Mouse (Mus musculus) limb, embryonic 12.5 days (tissue): Measurements from ENCODE around the gene Psmc3. TPM values are rescaled to one million over a fixed set of nuclear protein-coding genes. Genes with fewer than 3 reads are reported as not detected.
"Not testable (repeated sequence)": the region's sequence is repeated elsewhere in the genome, so short reads cannot be mapped to it uniquely, and the experiment has no call there.

Experiments used
- ATAC-seq: fragments of 200-750 bp; cut with Nextera tagmentation; 2 replicates; pipeline ENCODE4 v1.8.0; 2017; ENCODE audit warnings: low read depth, moderate TSS enrichment; ENCODE audit not compliant: insufficient number of reproducible peaks, insufficient read depth, low FRiP score, low TSS enrichment
- H3K27ac ChIP-seq: fragments of 300-500 bp; sonication (generic); 2 replicates; pipeline ENCODE4 v1.5.1; 2016; ENCODE audit warnings: mild to moderate bottlenecking, moderate library complexity
- H3K27me3 ChIP-seq: fragments of 300-500 bp; sonication (generic); 2 replicates; pipeline ENCODE4 v1.6.1; 2016; ENCODE audit warnings: mild to moderate bottlenecking, moderate library complexity
- H3K36me3 ChIP-seq: fragments of 300-500 bp; sonication (generic); 2 replicates; pipeline ENCODE4 v1.6.1; 2016; ENCODE audit warnings: mild to moderate bottlenecking, moderate library complexity
- H3K4me1 ChIP-seq: fragments of 300-500 bp; sonication (generic); replicated peaks from 2 replicates; pipeline ENCODE4 v1.6.1; 2016
- H3K4me2 ChIP-seq: fragments of 300-500 bp; sonication (generic); 2 replicates; pipeline ENCODE4 v1.6.1; 2016; ENCODE audit warnings: mild to moderate bottlenecking, moderate library complexity
- H3K4me3 ChIP-seq: fragments of 300-500 bp; sonication (generic); replicated peaks from 2 replicates; pipeline ENCODE4 v1.5.1; 2016; ENCODE audit warnings: mild to moderate bottlenecking
- H3K9ac ChIP-seq: fragments of 300-500 bp; sonication (generic); replicated peaks from 2 replicates; pipeline ENCODE4 v1.6.1; 2016; ENCODE audit warnings: mild to moderate bottlenecking, moderate library complexity
- H3K9me3 ChIP-seq: fragments of 300-500 bp; sonication (generic); 2 replicates; pipeline ENCODE4 v1.6.1; 2016; ENCODE audit warnings: mild to moderate bottlenecking, moderate library complexity
- WGBS: fragments of 180-500 bp; shearing (Covaris S2); methylation state at CpG from one replicate; pipeline ENCODE4 v1.1.7; 2016; 5-methylcytosine and 5-hydroxymethylcytosine counted together
- polyA plus RNA-seq: library from polyadenylated mRNA; unstranded; fragments of >200 nt; fragmentation: Nextera tagmentation; extraction: Ambion mirVana; gene quantifications from 2 replicates; pipeline ENCODE4 v1.2.1, GENCODE M21; 2016

The Psmc3 gene
- polyA plus RNA-seq: 350 and 352 TPM in 2 replicates

DNA sequence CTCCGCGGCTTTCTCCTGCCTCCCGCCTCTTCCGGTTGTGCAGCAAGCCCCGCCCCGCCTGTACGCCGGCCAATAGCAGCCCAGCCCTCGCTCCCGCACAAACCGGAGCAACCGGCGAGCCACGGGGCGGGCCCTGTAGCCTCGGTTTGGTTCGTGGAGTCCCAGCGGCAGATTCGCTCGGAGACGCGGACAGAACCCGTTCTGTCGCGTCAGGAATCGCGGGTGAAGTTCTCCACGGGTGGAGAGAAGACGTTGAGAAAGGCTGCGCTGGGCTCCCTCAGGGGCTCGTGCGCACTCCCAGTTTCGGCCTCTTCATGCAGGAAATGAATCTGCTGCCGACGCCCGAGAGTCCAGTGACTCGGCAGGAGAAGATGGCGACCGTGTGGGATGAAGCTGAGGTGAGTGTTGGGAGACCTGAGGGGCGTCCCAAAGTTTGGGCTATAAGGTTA is at the start of gene Psmc3:
Gene Psmc3 (plus strand): TSS at position 76 of the 449 bp plus-strand sequence.
- under 1% methylated on average over 40 of the region's 40 CpGs for WGBS
- peaks cover 45% of the 10 kb centered on the region for H3K36me3 ChIP-seq

DNA sequence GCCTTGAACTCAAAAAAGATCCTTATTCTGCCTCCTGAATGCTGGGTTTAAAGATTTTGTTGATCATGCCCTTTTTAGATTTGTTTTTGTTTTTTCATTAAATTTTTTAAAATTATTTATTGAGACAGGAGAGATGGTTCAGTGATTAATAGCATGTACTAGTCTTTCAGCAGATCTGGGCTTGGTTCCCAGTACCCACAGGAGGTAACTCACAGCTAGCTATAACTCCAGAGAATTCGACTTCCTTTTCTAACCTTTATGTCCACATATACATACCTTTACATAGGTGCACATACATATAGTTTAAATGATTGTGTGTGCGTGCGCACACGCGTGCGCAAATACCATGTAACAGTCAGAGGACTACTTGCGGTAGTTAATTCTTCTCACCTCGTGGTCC is 45.3 kb upstream of the Psmc3 start:
- peaks cover 87% of the 10 kb centered on the region for H3K36me3 ChIP-seq

More for the DNA sequence above, at the start of gene Psmc3:
- Histone ChIP-seq H3K27me3 (no peaks in the 10 kb centered on the region), H3K9me3 (no peaks in the 10 kb centered on the region), H3K4me2 (peak within 1 kb of the TSS; percentile 97), H3K4me3 (peak within 1 kb of the TSS; percentile 85), H3K27ac (peak within 1 kb of the TSS; percentile 53), H3K9ac (peak within 1 kb of the TSS; percentile 72), H3K4me1 (peaks cover 11% of the 10 kb centered on the region)
- ATAC-seq: peak; percentile 96

DNA sequence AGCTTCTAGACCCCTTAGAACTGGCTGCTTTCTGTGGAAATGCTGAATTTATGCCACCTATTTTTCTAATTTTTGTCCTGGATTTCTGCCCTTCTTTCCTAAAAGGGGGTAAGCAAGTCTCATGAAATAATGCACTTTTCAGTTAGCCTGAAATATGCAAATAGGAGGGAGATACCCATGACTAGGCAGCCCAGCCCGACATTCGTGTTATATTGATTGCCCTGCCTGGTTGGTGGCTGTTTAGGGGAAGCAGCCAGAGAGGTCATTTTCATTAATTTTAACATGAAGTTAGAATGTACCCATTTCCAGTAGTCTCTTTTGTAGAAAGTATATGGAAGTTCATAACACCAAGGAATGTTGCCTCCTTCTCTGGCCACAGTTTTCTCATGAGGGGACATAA is 39.9 kb upstream of the Psmc3 start:
- Histone ChIP-seq H3K36me3 (peaks cover 91% of the 10 kb centered on the region), H3K27ac (no peak overlapping the region), H3K4me3 (no peak overlapping the region), H3K4me2 (no peak overlapping the region), H3K9ac (no peak overlapping the region), H3K27me3 (no peaks in the 10 kb centered on the region), H3K4me1 (no peaks in the 10 kb centered on the region), H3K9me3 (no peaks in the 10 kb centered on the region)
- ATAC-seq: no peak
- WGBS: 92% methylated on average over 2 of the region's 2 CpGs

More for the DNA sequence above, 45.3 kb upstream of the Psmc3 start:
- Histone ChIP-seq H3K27ac (no peak overlapping the region), H3K9ac (no peak overlapping the region), H3K27me3 (no peaks in the 10 kb centered on the region), H3K4me3 (no peak overlapping the region), H3K4me2 (no peak overlapping the region), H3K4me1 (no peaks in the 10 kb centered on the region), H3K9me3 (no peaks in the 10 kb centered on the region)
- WGBS: 97% methylated on average over 8 of the region's 8 CpGs
- no peak for ATAC-seq

DNA sequence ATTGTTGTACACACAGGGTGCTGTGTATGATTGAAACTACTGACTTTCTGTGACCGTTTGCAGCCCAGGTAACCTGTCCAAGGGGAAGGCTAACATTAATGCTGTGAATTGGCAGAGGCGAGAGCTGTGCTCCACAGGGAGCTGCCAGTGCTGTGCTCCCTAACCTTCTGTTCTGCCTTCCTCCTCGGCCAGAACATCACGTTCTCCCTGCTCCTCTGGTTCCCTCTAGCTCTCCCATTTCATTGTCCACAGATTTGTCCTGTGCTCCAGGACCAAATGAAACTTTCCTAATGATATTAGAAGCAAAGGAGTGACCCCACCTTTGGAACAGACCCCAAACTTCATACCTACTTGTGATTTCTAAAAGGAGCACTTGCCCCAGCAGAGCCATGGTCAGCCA is 38.4 kb upstream of the Psmc3 start:
- peaks cover 86% of the 10 kb centered on the region for H3K36me3 ChIP-seq
- no peaks in the 10 kb centered on the region for H3K4me1 ChIP-seq
- H3K9me3 ChIP-seq: no peaks in the 10 kb centered on the region
- 88% methylated on average over 4 of the region's 4 CpGs for WGBS
- H3K27me3 ChIP-seq: no peaks in the 10 kb centered on the region
- H3K9ac ChIP-seq: no peak overlapping the region
- no peak for ATAC-seq
- H3K4me2 ChIP-seq: no peak overlapping the region
- H3K4me3 ChIP-seq: no peak overlapping the region
- H3K27ac ChIP-seq: no peak overlapping the region

DNA sequence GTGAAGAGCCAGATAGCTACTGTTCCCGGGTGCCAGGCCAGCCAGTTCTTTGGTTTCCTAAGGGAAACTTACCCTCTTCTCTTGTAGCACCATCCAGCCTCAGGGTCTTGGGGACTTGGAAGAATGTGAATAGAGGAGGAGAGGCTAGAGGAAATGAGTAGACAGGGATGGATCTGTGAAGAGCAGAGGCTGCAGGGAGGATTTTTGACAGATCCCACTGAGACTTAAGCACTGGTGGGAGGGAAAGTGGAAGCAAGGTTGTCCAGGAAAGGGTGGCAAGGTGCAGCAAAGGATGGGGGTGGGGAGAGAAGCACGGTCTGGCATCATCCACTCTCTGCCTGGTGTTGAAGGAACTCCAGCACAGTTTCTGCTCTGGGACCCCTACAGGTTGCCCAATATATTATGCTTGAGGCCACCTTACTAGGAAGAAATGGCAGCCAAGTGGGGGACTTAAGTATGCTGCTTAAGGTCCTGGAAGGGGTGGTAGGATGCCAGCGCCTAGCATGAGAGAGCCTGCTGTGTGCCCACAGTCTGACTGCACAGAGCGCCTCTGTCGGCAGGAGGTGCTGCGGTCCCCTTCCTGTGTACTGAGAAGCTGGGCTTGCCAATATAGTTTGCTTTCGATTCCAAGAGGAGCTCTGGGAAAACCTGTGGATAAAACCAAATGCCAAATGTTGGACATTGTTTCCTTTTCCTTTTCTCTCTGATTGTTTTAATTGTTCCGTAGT is 35.6 kb upstream of the Psmc3 start:
- peaks cover 74% of the 10 kb centered on the region for H3K36me3 ChIP-seq
- H3K9ac ChIP-seq: no peak overlapping the region
- 89% methylated on average over 8 of the region's 8 CpGs for WGBS
- no peaks in the 10 kb centered on the region for H3K4me1 ChIP-seq
- H3K27ac ChIP-seq: no peak overlapping the region
- H3K9me3 ChIP-seq: no peaks in the 10 kb centered on the region
- no peaks in the 10 kb centered on the region for H3K27me3 ChIP-seq
- no peak for ATAC-seq
- H3K4me3 ChIP-seq: no peak overlapping the region
- H3K4me2 ChIP-seq: no peak overlapping the region

DNA sequence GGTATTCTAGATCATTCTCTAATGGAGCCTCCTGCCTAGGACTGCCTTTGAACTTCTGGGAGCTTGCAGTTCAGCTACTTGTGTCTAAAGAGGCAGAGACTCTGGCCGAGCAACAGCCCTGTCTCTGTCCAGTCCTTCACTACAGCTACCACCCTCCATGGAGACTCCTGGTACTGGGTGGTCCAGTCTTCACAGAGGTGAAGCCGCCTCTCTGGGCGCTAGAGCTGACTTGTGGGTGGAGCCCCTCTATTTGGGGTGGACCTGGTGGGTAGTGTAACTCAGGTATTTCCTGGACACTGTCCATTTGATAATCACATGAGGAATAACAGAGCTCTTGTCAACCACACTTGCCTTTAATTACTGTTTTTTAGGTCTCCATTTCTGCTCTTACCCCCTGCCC is 33.9 kb upstream of the Psmc3 start:
- no peak overlapping the region for H3K9ac ChIP-seq
- H3K4me1 ChIP-seq: no peaks in the 10 kb centered on the region
- no peak overlapping the region for H3K27ac ChIP-seq
- H3K9me3 ChIP-seq: no peaks in the 10 kb centered on the region
- ATAC-seq: no peak
- no peaks in the 10 kb centered on the region for H3K27me3 ChIP-seq
- H3K4me2 ChIP-seq: no peak overlapping the region
- no peak overlapping the region for H3K4me3 ChIP-seq
- WGBS: 97% methylated on average over 3 of the region's 3 CpGs
- H3K36me3 ChIP-seq: peaks cover 57% of the 10 kb centered on the region

DNA sequence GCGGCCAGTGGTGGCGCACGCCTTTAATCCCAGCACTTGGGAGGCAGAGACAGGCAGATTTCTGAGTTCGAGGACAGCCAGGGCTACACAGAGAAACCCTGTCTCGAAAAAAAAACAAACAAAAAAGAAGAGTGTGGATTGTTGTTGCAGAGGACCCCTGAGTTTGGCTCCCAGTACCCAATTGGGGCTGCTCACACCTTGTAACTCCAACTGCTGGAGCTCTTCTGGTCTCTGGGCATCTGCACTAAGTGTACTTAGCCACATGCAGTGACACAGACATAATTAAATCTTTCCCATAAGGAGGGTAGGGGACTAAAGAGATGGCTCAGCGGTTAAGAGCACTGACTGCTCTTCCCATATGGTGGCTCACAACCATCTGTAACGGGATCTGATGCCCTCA is 31.5 kb upstream of the Psmc3 start:
- not testable (repeated sequence) for H3K27ac ChIP-seq, H3K9ac ChIP-seq, H3K9me3 ChIP-seq, H3K4me2 ChIP-seq, H3K27me3 ChIP-seq, H3K4me3 ChIP-seq, ATAC-seq, H3K4me1 ChIP-seq
- WGBS: 98% methylated on average over 7 of the region's 7 CpGs
- H3K36me3 ChIP-seq: peaks cover 36% of the 10 kb centered on the region

DNA sequence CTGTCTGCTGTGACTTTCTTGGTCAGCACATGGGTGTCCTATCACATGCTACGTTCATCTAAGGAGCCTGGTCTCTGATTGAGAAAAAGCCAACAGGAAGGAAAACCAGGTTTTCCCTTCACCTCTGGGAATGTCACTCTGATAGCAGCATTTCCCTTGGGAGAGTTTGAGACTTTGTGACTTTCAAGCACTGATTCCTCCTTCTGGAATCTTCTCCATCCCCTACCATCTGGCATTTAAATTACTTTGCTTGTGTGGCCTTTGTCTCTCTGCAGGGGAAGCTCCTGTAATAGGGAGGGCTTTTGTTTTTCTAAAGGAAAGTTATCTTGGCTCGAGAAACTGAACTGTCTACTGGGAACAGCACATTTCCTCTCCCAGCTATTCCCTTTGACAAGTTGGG is 30.7 kb upstream of the Psmc3 start:
- H3K27ac ChIP-seq: no peak overlapping the region
- H3K4me3 ChIP-seq: no peak overlapping the region
- H3K27me3 ChIP-seq: no peaks in the 10 kb centered on the region
- no peak overlapping the region for H3K4me2 ChIP-seq
- no peak overlapping the region for H3K9ac ChIP-seq
- H3K36me3 ChIP-seq: peaks cover 28% of the 10 kb centered on the region
- ATAC-seq: no peak
- no peaks in the 10 kb centered on the region for H3K9me3 ChIP-seq
- WGBS: 73% methylated on average over 2 of the region's 2 CpGs
- H3K4me1 ChIP-seq: no peaks in the 10 kb centered on the region

DNA sequence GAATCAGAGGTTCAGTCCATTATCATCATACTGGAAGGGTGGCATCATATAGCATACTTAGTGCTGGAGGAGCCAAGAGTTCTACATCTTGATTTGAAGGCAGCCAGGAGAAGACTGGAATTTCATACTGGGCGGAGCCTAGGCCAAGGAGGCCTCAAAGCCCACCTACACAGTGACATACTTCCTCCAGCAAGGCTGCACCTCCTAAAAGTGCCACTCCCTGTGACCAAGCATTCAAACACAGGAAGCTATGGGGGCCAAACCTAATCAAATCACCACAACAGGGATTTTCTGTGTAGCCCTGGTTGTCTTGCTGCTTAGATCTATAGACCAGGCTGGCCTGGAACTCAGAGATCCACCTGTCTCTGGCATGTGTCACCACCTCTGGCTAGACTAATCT is 29.9 kb upstream of the Psmc3 start:
- WGBS: 86% methylated on average over 1 of the region's 1 CpGs
- no peak for ATAC-seq
- no peaks in the 10 kb centered on the region for H3K27me3 ChIP-seq
- H3K4me2 ChIP-seq: no peak overlapping the region
- no peak overlapping the region for H3K27ac ChIP-seq
- H3K36me3 ChIP-seq: peaks cover 23% of the 10 kb centered on the region
- H3K9ac ChIP-seq: no peak overlapping the region
- H3K4me1 ChIP-seq: no peaks in the 10 kb centered on the region
- no peak overlapping the region for H3K4me3 ChIP-seq
- no peaks in the 10 kb centered on the region for H3K9me3 ChIP-seq

DNA sequence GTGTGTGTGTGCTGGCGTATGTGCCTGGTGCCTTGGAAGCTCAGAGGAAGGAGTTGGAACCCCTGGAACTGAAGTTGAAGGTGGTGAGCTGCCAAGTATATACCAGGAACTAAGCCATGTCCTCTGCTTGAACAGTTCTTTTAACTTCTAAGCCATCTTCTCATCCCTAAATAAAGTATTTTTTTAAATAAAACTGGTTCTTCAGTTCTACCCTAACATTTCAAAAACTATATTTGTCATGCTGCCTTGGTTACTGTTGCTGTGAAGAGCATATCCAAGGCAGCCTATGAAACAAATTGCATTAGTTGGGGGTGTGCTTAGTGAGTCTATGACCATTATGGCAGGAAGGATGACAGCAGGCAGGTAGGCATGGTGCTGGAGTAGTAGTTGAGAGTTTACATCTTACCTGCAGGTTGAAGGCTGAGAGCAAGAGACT is 28.7 kb upstream of the Psmc3 start:
- no peak for ATAC-seq
- 93% methylated on average over 1 of the region's 1 CpGs for WGBS
- no peak overlapping the region for H3K4me3 ChIP-seq
- no peaks in the 10 kb centered on the region for H3K4me1 ChIP-seq
- no peaks in the 10 kb centered on the region for H3K9me3 ChIP-seq
- no peak overlapping the region for H3K4me2 ChIP-seq
- H3K9ac ChIP-seq: no peak overlapping the region
- no peak overlapping the region for H3K27ac ChIP-seq
- no peaks in the 10 kb centered on the region for H3K27me3 ChIP-seq
- H3K36me3 ChIP-seq: peaks cover 16% of the 10 kb centered on the region

DNA sequence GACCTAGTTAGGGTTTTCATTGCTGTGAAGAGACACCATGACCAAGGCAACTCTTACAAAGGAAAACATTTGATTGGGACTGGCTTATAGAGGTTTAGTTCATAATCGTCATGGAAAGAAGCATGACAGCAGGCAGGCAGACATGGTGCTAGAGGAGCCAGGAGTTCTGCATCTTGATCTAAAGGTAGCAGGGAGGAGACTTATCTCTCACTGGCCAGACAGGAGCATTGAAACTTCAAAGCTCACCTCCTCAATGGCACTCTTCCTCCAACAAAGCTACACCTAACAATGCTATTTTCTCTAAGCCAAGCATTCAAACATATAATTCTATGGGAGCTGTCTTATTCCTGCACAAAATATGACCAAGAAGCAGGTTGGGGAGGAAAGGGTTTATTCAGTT is 27.3 kb upstream of the Psmc3 start:
- H3K4me2 ChIP-seq: no peak overlapping the region
- H3K4me1 ChIP-seq: no peaks in the 10 kb centered on the region
- WGBS: 89% methylated on average over 1 of the region's 1 CpGs
- no peaks in the 10 kb centered on the region for H3K27me3 ChIP-seq
- H3K9ac ChIP-seq: no peak overlapping the region
- H3K9me3 ChIP-seq: no peaks in the 10 kb centered on the region
- no peak overlapping the region for H3K4me3 ChIP-seq
- no peak for ATAC-seq
- no peak overlapping the region for H3K27ac ChIP-seq
- peaks cover 3% of the 10 kb centered on the region; the same call in 1 of the 2 replicates for H3K36me3 ChIP-seq
